Mouse (Mus musculus) spleen, adult 2 months (tissue): Measurements from ENCODE around the gene Scube1.
A peak's percentile ranks its signal among the peaks of the same experiment; 100 is the strongest.

Source experiments
- CTCF ChIP-seq: fragments of 200-500 bp; IDR thresholded peaks from 2 replicates; pipeline ENCODE4 v1.5.1; 2011; ENCODE audit warnings: mild to moderate bottlenecking, inconsistent platforms; ENCODE audit not compliant: insufficient read depth, insufficient read length, insufficient replicate concordance; ENCODE audit errors: extremely low read depth
- POLR2A ChIP-seq: fragments of 200-500 bp; IDR thresholded peaks from 2 replicates; pipeline ENCODE4 v1.6.1; 2011; ENCODE audit warnings: low read depth, low read length, inconsistent platforms

GRCm38 (mm10) chr15:83562626-83563270, 162.1 kb downstream of the Scube1 start:
- TF ChIP-seq CTCF (no peak), POLR2A (peak; percentile 28)
